Comparison of ENCODE assay signal across 10 mouse cellular contexts in genomic region chr1:134435414-134435813, GRCm38 (mm10). TPM values are rescaled to one million over a fixed set of nuclear protein-coding genes. Genes with fewer than 3 reads are reported as not detected.
DNase-seq lines count a peak whose midpoint lies in the region; ATAC-seq and TF ChIP-seq lines count a peak whose summit lies in the region.
"Had no signal": no experiment of that assay in that cellular context is flagged by ENCODE, and none has a peak within 500 bp of the region (broad histone marks: within the 10 kb centered on the region; RNA-seq: fewer than 3 reads in every experiment).

No protein-coding gene starts in this region.

- 32% methylated on average over 4 of the region's 4 CpGs for WGBS in hindbrain, embryonic 11.5 days
- WGBS in hindbrain, embryonic 16.5 days = 19% methylated on average over 4 of the region's 4 CpGs
- WGBS in forebrain, embryonic 10.5 days = 29% methylated on average over 4 of the region's 4 CpGs
- WGBS in hindbrain, embryonic 14.5 days = 21% methylated on average over 4 of the region's 4 CpGs

- TF ChIP-seq CTCF in ES-Bruce4 (IDR thresholded peaks at IDR 0.05; ENCODE audit: low read depth, low read length) = peak; percentile 42

- peak; percentile 50 for DNase-seq in hindbrain, embryonic 11.5 days (ENCODE audit: low spot score)
- no peak for DNase-seq in testis, postnatal 14 days (ENCODE audit: low spot score)
- no peak for DNase-seq in forebrain, embryonic 10.5 days (ENCODE audit: extremely low spot score, low spot score)
- no peak for DNase-seq in hindbrain, embryonic 14.5 days (ENCODE audit: low spot score)

- no peaks in the 10 kb centered on the region for H3K36me3 ChIP-seq in hindbrain, embryonic 11.5 days (ENCODE audit: control insufficient read depth, insufficient read depth, low read length)
- peaks cover 20% of the 10 kb centered on the region for H3K36me3 ChIP-seq in hindbrain, embryonic 16.5 days (ENCODE audit: control insufficient read depth, insufficient read depth, low read length)
- H3K36me3 ChIP-seq in ES-Bruce4 (ENCODE audit: control insufficient read depth, insufficient read depth, low read length, poor library complexity, severe bottlenecking) = peaks cover 15% of the 10 kb centered on the region
- peaks cover 35% of the 10 kb centered on the region for H3K36me3 ChIP-seq in forebrain, embryonic 10.5 days (replicated peaks)
- H3K36me3 ChIP-seq in hindbrain, embryonic 14.5 days (replicated peaks; ENCODE audit: control insufficient read depth, insufficient read depth) = peaks cover 35% of the 10 kb centered on the region

- no peaks in the 10 kb centered on the region for H3K27me3 ChIP-seq in hindbrain, embryonic 11.5 days (ENCODE audit: control insufficient read depth, insufficient read depth, low read length)
- H3K27me3 ChIP-seq in hindbrain, embryonic 16.5 days (replicated peaks; ENCODE audit: control insufficient read depth, insufficient read depth, low read length) = no peaks in the 10 kb centered on the region
- H3K27me3 ChIP-seq in ES-Bruce4 (ENCODE audit: control insufficient read depth, insufficient read depth, low read length, poor library complexity, severe bottlenecking) = no peaks in the 10 kb centered on the region
- no peaks in the 10 kb centered on the region for H3K27me3 ChIP-seq in forebrain, embryonic 10.5 days (ENCODE audit: poor library complexity, severe bottlenecking)
- H3K27me3 ChIP-seq in hindbrain, embryonic 14.5 days (ENCODE audit: control insufficient read depth, insufficient read depth, low read length) = no peaks in the 10 kb centered on the region
- H3K27me3 ChIP-seq: embryonic facial prominence, embryonic 13.5 days had no signal

- no peak overlapping the region for H3K27ac ChIP-seq in hindbrain, embryonic 11.5 days (ENCODE audit: low read depth, low read length)
- H3K27ac ChIP-seq in hindbrain, embryonic 16.5 days (ENCODE audit: low read depth, low read length) = no peak overlapping the region
- H3K27ac ChIP-seq in ES-Bruce4 (ENCODE audit: insufficient read depth, low read length) = peak overlapping the region; percentile 40; the same call in 1 of the 2 replicates
- no peak overlapping the region for H3K27ac ChIP-seq in forebrain, embryonic 10.5 days
- H3K27ac ChIP-seq in hindbrain, embryonic 14.5 days = no peak overlapping the region
- H3K27ac ChIP-seq: embryonic facial prominence, embryonic 13.5 days had no signal

- H3K4me1 ChIP-seq in hindbrain, embryonic 11.5 days (replicated peaks; ENCODE audit: control insufficient read depth, insufficient read depth, low read length) = no peaks in the 10 kb centered on the region
- no peaks in the 10 kb centered on the region for H3K4me1 ChIP-seq in hindbrain, embryonic 16.5 days (ENCODE audit: control insufficient read depth, insufficient read depth, low read depth, low read length)
- peaks cover 2% of the 10 kb centered on the region for H3K4me1 ChIP-seq in ES-Bruce4 (ENCODE audit: control insufficient read depth, insufficient read depth, low read length)
- no peaks in the 10 kb centered on the region for H3K4me1 ChIP-seq in forebrain, embryonic 10.5 days
- no peaks in the 10 kb centered on the region for H3K4me1 ChIP-seq in hindbrain, embryonic 14.5 days (replicated peaks; ENCODE audit: control insufficient read depth, insufficient read depth, low read length)
- H3K4me1 ChIP-seq: embryonic facial prominence, embryonic 13.5 days had no signal

- no peak overlapping the region for H3K9ac ChIP-seq in hindbrain, embryonic 11.5 days (ENCODE audit: low read depth, low read length)
- no peak overlapping the region for H3K9ac ChIP-seq in hindbrain, embryonic 16.5 days (ENCODE audit: low read depth, low read length)
- no peak overlapping the region; the same call in 1 of the 2 replicates for H3K9ac ChIP-seq in ES-Bruce4 (ENCODE audit: low read depth, poor library complexity, severe bottlenecking)
- no peak overlapping the region for H3K9ac ChIP-seq in hindbrain, embryonic 14.5 days
- H3K9ac ChIP-seq: embryonic facial prominence, embryonic 13.5 days had no signal

- H3K4me2 ChIP-seq in hindbrain, embryonic 11.5 days (replicated peaks; ENCODE audit: low read depth, low read length) = no peak overlapping the region
- no peak overlapping the region for H3K4me2 ChIP-seq in hindbrain, embryonic 16.5 days (ENCODE audit: low read length)
- H3K4me2 ChIP-seq in hindbrain, embryonic 14.5 days (replicated peaks) = no peak overlapping the region
- H3K4me2 ChIP-seq: embryonic facial prominence, embryonic 13.5 days had no signal

- no peak for ATAC-seq in hindbrain, embryonic 11.5 days (ENCODE audit: low FRiP score)
- ATAC-seq in hindbrain, embryonic 16.5 days = no peak
- peak; percentile 87 for ATAC-seq in common myeloid progenitor, adult 5-6 weeks (replicated peaks; ENCODE audit: low read depth, poor library complexity, severe bottlenecking)
- ATAC-seq in megakaryocyte-erythroid progenitor cell, adult 5-6 weeks (replicated peaks; ENCODE audit: low FRiP score, low TSS enrichment, poor library complexity, severe bottlenecking) = peak; percentile 77
- ATAC-seq in hindbrain, embryonic 14.5 days (ENCODE audit: low FRiP score) = no peak

- H3K4me3 ChIP-seq in hindbrain, embryonic 11.5 days (ENCODE audit: low read depth, low read length) = no peak overlapping the region
- no peak overlapping the region for H3K4me3 ChIP-seq in hindbrain, embryonic 16.5 days (ENCODE audit: low read length)
- no peak overlapping the region; the same call in 1 of the 2 replicates for H3K4me3 ChIP-seq in ES-Bruce4 (ENCODE audit: low read depth, low read length)
- no peak overlapping the region for H3K4me3 ChIP-seq in forebrain, embryonic 10.5 days
- no peak overlapping the region for H3K4me3 ChIP-seq in hindbrain, embryonic 14.5 days (replicated peaks; ENCODE audit: low read length)
- H3K4me3 ChIP-seq: embryonic facial prominence, embryonic 13.5 days had no signal

- no peak for TF ChIP-seq POLR2A in ES-Bruce4 (IDR thresholded peaks at IDR 0.05; ENCODE audit: insufficient read depth, low read length)

- no peak for TF ChIP-seq EP300 in ES-Bruce4 (IDR thresholded peaks at IDR 0.05; ENCODE audit: insufficient read depth, low read depth, low read length)

- H3K9me3 ChIP-seq in hindbrain, embryonic 11.5 days (ENCODE audit: control insufficient read depth, low read length) = no peaks in the 10 kb centered on the region
- H3K9me3 ChIP-seq in hindbrain, embryonic 16.5 days (ENCODE audit: control insufficient read depth, low read length) = no peaks in the 10 kb centered on the region
- H3K9me3 ChIP-seq in ES-Bruce4 (replicated peaks; ENCODE audit: control insufficient read depth, insufficient read depth, low read length, poor library complexity, severe bottlenecking) = no peaks in the 10 kb centered on the region
- no peaks in the 10 kb centered on the region for H3K9me3 ChIP-seq in forebrain, embryonic 10.5 days
- no peaks in the 10 kb centered on the region for H3K9me3 ChIP-seq in hindbrain, embryonic 14.5 days (ENCODE audit: control insufficient read depth, low read length)
- H3K9me3 ChIP-seq: embryonic facial prominence, embryonic 13.5 days had no signal

RNA-seq across cellular contexts. Expression of gene Klhl12, which starts 19.9 kb away (rescaled TPM):
- 26.4 and 32.9 TPM in 2 replicates for polyA plus RNA-seq in hindbrain, embryonic 11.5 days (2014; fragmentation: Nextera tagmentation; extraction: Ambion mirVana)
- 38.6 and 40.4 TPM in 2 replicates for polyA plus RNA-seq in hindbrain, embryonic 16.5 days (2015; fragmentation: Nextera tagmentation; extraction: Ambion mirVana)
- 42.9 and 46.5 TPM in 2 replicates for polyA plus RNA-seq in ES-Bruce4 (2011; ENCODE audit: insufficient read depth, insufficient read length, low read depth, missing spikeins)
- total RNA-seq in common myeloid progenitor, adult 5-6 weeks (2017) = 21.8 and 28.1 TPM in 2 replicates
- total RNA-seq in megakaryocyte-erythroid progenitor cell, adult 5-6 weeks (2014; fragmentation: Nextera tagmentation) = 62.2 and 79.3 TPM in 2 replicates
- total RNA-seq in megakaryocyte-erythroid progenitor cell, adult 5-6 weeks (2017) = 49.9 and 60.7 TPM in 2 replicates
- 39.0 and 39.5 TPM in 2 replicates for polyA plus RNA-seq in forebrain, embryonic 10.5 days (2016; fragmentation: Nextera tagmentation; extraction: Ambion mirVana)
- 31.8 and 37.3 TPM in 2 replicates for polyA plus RNA-seq in hindbrain, embryonic 14.5 days (2014; fragmentation: Nextera tagmentation; extraction: Ambion mirVana)

RNA-seq across cellular contexts. Expression of gene Adipor1, which starts 20.2 kb away (rescaled TPM):
- 77.7 and 81.7 TPM in 2 replicates for polyA plus RNA-seq in hindbrain, embryonic 11.5 days (2014; fragmentation: Nextera tagmentation; extraction: Ambion mirVana)
- 87.0 and 89.4 TPM in 2 replicates for polyA plus RNA-seq in hindbrain, embryonic 16.5 days (2015; fragmentation: Nextera tagmentation; extraction: Ambion mirVana)
- 118 and 119 TPM in 2 replicates for polyA plus RNA-seq in ES-Bruce4 (2011; ENCODE audit: insufficient read depth, insufficient read length, low read depth, missing spikeins)
- 29.5 and 36.4 TPM in 2 replicates for total RNA-seq in common myeloid progenitor, adult 5-6 weeks (2017)
- total RNA-seq in megakaryocyte-erythroid progenitor cell, adult 5-6 weeks (2014; fragmentation: Nextera tagmentation) = 42.2 and 56.1 TPM in 2 replicates
- 33.3 and 37.5 TPM in 2 replicates for total RNA-seq in megakaryocyte-erythroid progenitor cell, adult 5-6 weeks (2017)
- 70.5 and 71.1 TPM in 2 replicates for polyA plus RNA-seq in forebrain, embryonic 10.5 days (2016; fragmentation: Nextera tagmentation; extraction: Ambion mirVana)
- polyA plus RNA-seq in hindbrain, embryonic 14.5 days (2014; fragmentation: Nextera tagmentation; extraction: Ambion mirVana) = 80.3 and 87.5 TPM in 2 replicates

RNA-seq across cellular contexts. Expression of gene Cyb5r1, which starts 30.1 kb away (rescaled TPM):
- polyA plus RNA-seq in hindbrain, embryonic 11.5 days (2014; fragmentation: Nextera tagmentation; extraction: Ambion mirVana) = 26.1 and 26.7 TPM in 2 replicates
- polyA plus RNA-seq in hindbrain, embryonic 16.5 days (2015; fragmentation: Nextera tagmentation; extraction: Ambion mirVana) = 15.2 and 15.8 TPM in 2 replicates
- 70.8 and 81.3 TPM in 2 replicates for polyA plus RNA-seq in ES-Bruce4 (2011; ENCODE audit: insufficient read depth, insufficient read length, low read depth, missing spikeins)
- total RNA-seq in common myeloid progenitor, adult 5-6 weeks (2017) = 22.5 and 23.4 TPM in 2 replicates
- total RNA-seq in megakaryocyte-erythroid progenitor cell, adult 5-6 weeks (2014; fragmentation: Nextera tagmentation) = 33.0 and 38.9 TPM in 2 replicates
- total RNA-seq in megakaryocyte-erythroid progenitor cell, adult 5-6 weeks (2017) = 16.3 and 24.8 TPM in 2 replicates
- polyA plus RNA-seq in forebrain, embryonic 10.5 days (2016; fragmentation: Nextera tagmentation; extraction: Ambion mirVana) = 30.0 and 31.6 TPM in 2 replicates
- polyA plus RNA-seq in hindbrain, embryonic 14.5 days (2014; fragmentation: Nextera tagmentation; extraction: Ambion mirVana) = 11.1 and 13.3 TPM in 2 replicates

RNA-seq across cellular contexts. Expression of gene 4933406M09Rik, which starts 49.7 kb away (rescaled TPM):
- polyA plus RNA-seq in hindbrain, embryonic 11.5 days (2014; fragmentation: Nextera tagmentation; extraction: Ambion mirVana) = not detected in 2 replicates
- 0.09 TPM in 1 of 2 replicates, not detected in the other for polyA plus RNA-seq in hindbrain, embryonic 16.5 days (2015; fragmentation: Nextera tagmentation; extraction: Ambion mirVana)
- not detected in 2 replicates for polyA plus RNA-seq in ES-Bruce4 (2011; ENCODE audit: insufficient read depth, insufficient read length, low read depth, missing spikeins)
- total RNA-seq in common myeloid progenitor, adult 5-6 weeks (2017) = not detected in 2 replicates
- total RNA-seq in megakaryocyte-erythroid progenitor cell, adult 5-6 weeks (2014; fragmentation: Nextera tagmentation) = not detected in 2 replicates
- total RNA-seq in megakaryocyte-erythroid progenitor cell, adult 5-6 weeks (2017) = not detected in 2 replicates
- not detected in 2 replicates for polyA plus RNA-seq in forebrain, embryonic 10.5 days (2016; fragmentation: Nextera tagmentation; extraction: Ambion mirVana)
- polyA plus RNA-seq in hindbrain, embryonic 14.5 days (2014; fragmentation: Nextera tagmentation; extraction: Ambion mirVana) = not detected in 2 replicates
- polyA plus RNA-seq: embryonic facial prominence, embryonic 13.5 days; lung, embryonic 16.5 days had no signal

RNA-seq across cellular contexts. Expression of gene Rabif, which starts 59.0 kb away (rescaled TPM):
- polyA plus RNA-seq in hindbrain, embryonic 11.5 days (2014; fragmentation: Nextera tagmentation; extraction: Ambion mirVana) = 51.8 and 54.5 TPM in 2 replicates
- polyA plus RNA-seq in hindbrain, embryonic 16.5 days (2015; fragmentation: Nextera tagmentation; extraction: Ambion mirVana) = 78.8 and 81.5 TPM in 2 replicates
- polyA plus RNA-seq in ES-Bruce4 (2011; ENCODE audit: insufficient read depth, insufficient read length, low read depth, missing spikeins) = 21.8 and 22.7 TPM in 2 replicates
- total RNA-seq in common myeloid progenitor, adult 5-6 weeks (2017) = 15.2 and 18.3 TPM in 2 replicates
- total RNA-seq in megakaryocyte-erythroid progenitor cell, adult 5-6 weeks (2014; fragmentation: Nextera tagmentation) = 16.3 and 31.0 TPM in 2 replicates
- total RNA-seq in megakaryocyte-erythroid progenitor cell, adult 5-6 weeks (2017) = 20.9 and 21.3 TPM in 2 replicates
- 40.7 and 41.5 TPM in 2 replicates for polyA plus RNA-seq in forebrain, embryonic 10.5 days (2016; fragmentation: Nextera tagmentation; extraction: Ambion mirVana)
- 73.9 and 82.1 TPM in 2 replicates for polyA plus RNA-seq in hindbrain, embryonic 14.5 days (2014; fragmentation: Nextera tagmentation; extraction: Ambion mirVana)

Comparison
In these comparisons a context has a peak if more than half of its experiments do, and no peak if none do; other contexts are left out.
1. ATAC-seq: peak in common myeloid progenitor, adult 5-6 weeks (single experiment) and megakaryocyte-erythroid progenitor cell, adult 5-6 weeks (single experiment); none in hindbrain, embryonic 11.5 days (single experiment), hindbrain, embryonic 16.5 days (single experiment) and hindbrain, embryonic 14.5 days (single experiment).